8 mouse cellular contexts compared by ENCODE assay signal in genomic region chr14:34154601-34155337, GRCm38 (mm10). TPM values are rescaled to one million over a fixed set of nuclear protein-coding genes. Genes with fewer than 3 reads are reported as not detected.
DNase-seq lines count a peak whose midpoint lies in the region; ATAC-seq lines count a peak whose summit lies in the region.
"Had no signal": no experiment of that assay in that cellular context is flagged by ENCODE, and none has a peak within 500 bp of the region (broad histone marks: within the 10 kb centered on the region; RNA-seq: fewer than 3 reads in every experiment).

No protein-coding gene starts in this region.

- no peak overlapping the region for H3K27ac ChIP-seq in heart, embryonic 15.5 days

- WGBS in heart, embryonic 15.5 days = 48% methylated on average over 9 of the region's 9 CpGs

- 0 out of 2 replicates have a peak, but pooled peaks have one; percentile 51 for ATAC-seq in heart, embryonic 15.5 days (replicated peaks; ENCODE audit: insufficient number of reproducible peaks, insufficient read depth, low FRiP score, low read depth)
- ATAC-seq in megakaryocyte-erythroid progenitor cell, adult 5-6 weeks (replicated peaks; ENCODE audit: low FRiP score, low TSS enrichment, poor library complexity, severe bottlenecking) = peak; percentile 70; the same call in 1 of the 2 replicates

- H3K4me3 ChIP-seq in heart, embryonic 15.5 days = no peak overlapping the region

- peak; percentile 49 for DNase-seq in CD4-positive helper T cell, adult 2 months (ENCODE audit: low read depth, low spot score)
- DNase-seq in NIH3T3 (ENCODE audit: low read depth) = peak; percentile 72
- DNase-seq in cerebellum, postnatal 10 days = peak; percentile 86 to 91
- DNase-seq in kidney, postnatal 4 days = peak; percentile 70 to 77
- peak; percentile 36 for DNase-seq in splenic B cell, adult 2 months (ENCODE audit: low read depth, low spot score)

- H3K9me3 ChIP-seq in heart, embryonic 15.5 days (replicated peaks) = no peaks in the 10 kb centered on the region

- H3K27me3 ChIP-seq in heart, embryonic 15.5 days = peaks cover 8% of the 10 kb centered on the region
- no peaks in the 10 kb centered on the region for H3K27me3 ChIP-seq in splenic B cell, adult 2 months (ENCODE audit: control insufficient read depth, insufficient read depth, low read length, poor library complexity, severe bottlenecking)

- H3K9ac ChIP-seq in heart, embryonic 15.5 days = no peak overlapping the region

- H3K36me3 ChIP-seq in heart, embryonic 15.5 days = no peaks in the 10 kb centered on the region
- no peaks in the 10 kb centered on the region for H3K36me3 ChIP-seq in splenic B cell, adult 2 months (ENCODE audit: control insufficient read depth, insufficient read depth, low read length, poor library complexity, severe bottlenecking)

- peaks cover 6% of the 10 kb centered on the region for H3K4me1 ChIP-seq in heart, embryonic 15.5 days (replicated peaks)

- H3K4me2 ChIP-seq in heart, embryonic 15.5 days = no peak overlapping the region

RNA-seq across cellular contexts. Expression of gene Npy4r, which starts 2.5 kb away (rescaled TPM):
- 0.13 and 0.15 TPM in 2 replicates for polyA plus RNA-seq in heart, embryonic 15.5 days (2015; fragmentation: Nextera tagmentation; extraction: Ambion mirVana)
- total RNA-seq in megakaryocyte-erythroid progenitor cell, adult 5-6 weeks (2014; fragmentation: Nextera tagmentation) = not detected in 2 replicates
- total RNA-seq in megakaryocyte-erythroid progenitor cell, adult 5-6 weeks (2017) = not detected in 2 replicates
- total RNA-seq: layer of hippocampus, postnatal 36 days had no signal

RNA-seq across cellular contexts. Expression of gene Gprin2, which starts 46.7 kb away (rescaled TPM):
- 0.10 and 0.11 TPM in 2 replicates for polyA plus RNA-seq in heart, embryonic 15.5 days (2015; fragmentation: Nextera tagmentation; extraction: Ambion mirVana)
- total RNA-seq in megakaryocyte-erythroid progenitor cell, adult 5-6 weeks (2014; fragmentation: Nextera tagmentation) = not detected in 2 replicates
- total RNA-seq in megakaryocyte-erythroid progenitor cell, adult 5-6 weeks (2017) = not detected in 2 replicates

RNA-seq across cellular contexts. Expression of gene A630023A22Rik, which starts 52.2 kb away (rescaled TPM):
- not detected in 2 replicates for polyA plus RNA-seq in heart, embryonic 15.5 days (2015; fragmentation: Nextera tagmentation; extraction: Ambion mirVana)
- not detected in 2 replicates for total RNA-seq in megakaryocyte-erythroid progenitor cell, adult 5-6 weeks (2014; fragmentation: Nextera tagmentation)
- not detected in 2 replicates for total RNA-seq in megakaryocyte-erythroid progenitor cell, adult 5-6 weeks (2017)
- total RNA-seq: layer of hippocampus, postnatal 36 days had no signal

Comparison
In these comparisons a context has a peak if more than half of its experiments do, and no peak if none do; other contexts are left out.
1. DNase-seq: peak in every context shown above with its lines; median percentile 88 in cerebellum, postnatal 10 days; 74 in kidney, postnatal 4 days; 72 in NIH3T3; 49 in CD4-positive helper T cell, adult 2 months; 36 in splenic B cell, adult 2 months.